Mouse (Mus musculus) megakaryocyte-erythroid progenitor cell, adult 5-6 weeks (primary cell): ENCODE data around the gene Inip. TPM values are rescaled to one million over a fixed set of nuclear protein-coding genes. Genes with fewer than 3 reads are reported as not detected.
"Not testable (repeated sequence)": the region's sequence is repeated elsewhere in the genome, so short reads cannot be mapped to it uniquely, and the experiment has no call there.

ENCODE experiments used
- ATAC-seq: replicated peaks from 2 replicates; pipeline ENCODE4 v1.8.0; 2016; ENCODE audit warnings: mild to moderate bottlenecking, inconsistent platforms; ENCODE audit not compliant: severe bottlenecking, poor library complexity, low FRiP score, low TSS enrichment
- total RNA-seq, 2 experiments: library from RNA; stranded (forward) in 1 of 2; stranded (reverse) in 1 of 2; fragments of 200-1000, 215-1000 nt in 1 of 2; fragments of >200 nt in 1 of 2; fragmentation: Nextera tagmentation in 1 of 2; gene quantifications; 2 replicates each; pipeline ENCODE4 v1.2.3; 2014 to 2017

The Inip gene
- total RNA-seq, 2 experiments from 2014 or later = 47.2 to 52.0 TPM

DNA sequence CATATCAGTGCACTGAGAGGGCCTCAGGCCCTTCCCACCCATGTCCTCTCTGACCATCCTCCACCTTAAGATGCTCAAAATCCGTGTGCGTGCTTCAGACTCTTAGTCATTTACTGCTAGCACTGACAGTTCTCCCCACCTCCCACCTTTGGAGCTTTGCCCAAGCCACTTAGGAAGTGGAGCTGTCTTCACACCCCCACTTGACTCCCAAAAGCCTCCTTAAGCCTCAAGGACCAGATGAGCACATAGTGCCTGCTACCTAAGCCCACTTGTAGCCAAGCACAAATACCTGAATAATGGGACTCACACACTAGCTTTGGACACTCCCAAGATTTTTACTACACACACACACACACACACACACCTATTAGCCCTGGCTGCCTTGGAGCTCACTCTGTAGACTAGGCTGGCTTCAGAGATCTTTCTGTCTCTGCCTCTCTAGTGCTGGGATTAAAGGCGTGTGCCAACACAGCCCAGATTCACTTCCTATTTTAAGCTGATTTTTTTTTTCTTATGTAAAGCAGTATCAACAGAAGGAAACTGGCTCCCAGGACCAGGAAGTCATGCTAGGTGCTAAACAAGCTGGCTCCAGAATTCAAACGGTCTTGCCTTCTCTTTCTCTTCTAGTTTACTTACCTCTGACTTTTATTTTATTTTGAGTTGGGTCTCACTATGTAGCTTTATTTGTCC is 13.9 kb upstream of the Inip start:
- no peak for ATAC-seq

DNA sequence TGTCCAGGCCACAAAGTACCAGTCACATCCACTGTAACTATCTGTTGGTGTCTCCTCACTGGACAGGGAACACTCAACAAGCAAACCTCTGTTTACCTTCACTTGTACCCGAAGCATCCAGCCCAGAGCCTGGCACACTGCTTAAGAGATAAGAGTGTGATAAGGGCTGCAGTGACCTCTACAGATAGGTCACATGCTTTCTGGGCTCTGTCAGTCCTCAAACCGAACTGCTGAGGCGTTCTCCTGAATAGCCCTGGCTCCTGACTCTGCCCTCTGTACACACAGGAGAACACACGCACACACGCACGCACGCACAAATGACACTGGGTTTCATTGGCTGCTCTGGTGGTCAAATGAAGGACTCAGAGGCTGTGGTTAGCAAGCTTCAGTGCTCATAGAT is 12.7 kb upstream of the Inip start:
- peak; percentile 61 for ATAC-seq

DNA sequence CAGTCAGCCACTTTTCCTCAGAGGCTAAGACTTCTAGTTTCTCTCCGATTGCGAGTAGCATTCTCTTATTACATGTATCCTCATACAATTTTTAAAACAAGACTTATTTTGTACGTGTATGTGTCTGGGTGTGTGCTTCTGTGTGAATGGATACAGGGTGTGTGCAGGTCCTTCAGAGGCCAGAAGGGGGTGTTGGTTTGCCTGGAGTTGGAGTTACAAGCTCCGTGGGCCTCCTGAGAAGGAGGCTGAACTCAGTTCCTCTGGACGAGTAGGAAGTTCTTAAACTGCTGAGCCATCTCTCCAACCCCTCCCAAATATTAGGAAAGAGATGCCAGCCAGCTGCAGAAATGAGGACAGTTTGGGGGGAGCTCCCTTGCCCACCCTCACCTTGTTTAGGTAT is 7.0 kb upstream of the Inip start:
- ATAC-seq = peak; percentile 52

DNA sequence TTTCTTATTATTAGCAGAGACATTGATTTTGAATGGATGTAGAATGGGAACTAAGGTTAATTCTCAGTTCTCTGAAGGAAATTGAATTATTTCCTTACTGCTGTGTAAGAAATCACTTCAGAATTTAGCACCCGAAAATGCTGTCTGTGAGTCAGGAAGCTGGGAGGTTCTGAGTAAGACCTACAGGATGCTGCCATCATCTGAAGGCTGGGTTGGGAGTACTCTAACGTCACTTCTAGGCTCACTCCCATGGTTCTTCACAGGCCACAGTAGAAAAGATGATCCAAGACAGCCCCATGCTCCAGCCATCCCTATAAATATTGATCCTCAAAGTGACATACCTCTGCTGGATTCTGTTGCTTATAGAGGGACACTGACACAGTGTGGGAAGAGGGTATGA is 6.1 kb upstream of the Inip start:
- ATAC-seq = no peak

DNA sequence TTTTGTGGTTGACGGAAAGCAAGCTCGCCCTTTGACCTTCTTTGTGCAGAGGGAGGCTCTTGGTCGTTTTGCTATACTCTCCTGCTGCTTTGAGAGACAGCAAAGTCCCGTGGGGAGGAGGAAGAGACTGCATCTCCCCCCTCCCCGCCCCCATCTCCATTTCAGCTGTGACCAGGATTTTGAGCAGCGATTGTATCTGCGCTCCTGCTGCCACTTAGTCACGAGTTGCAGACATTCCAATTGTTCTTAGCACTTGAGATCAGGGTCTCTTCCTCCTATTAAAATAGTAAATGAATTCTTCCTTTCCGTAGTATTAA is 5.4 kb upstream of the Inip start:
- ATAC-seq = no peak

DNA sequence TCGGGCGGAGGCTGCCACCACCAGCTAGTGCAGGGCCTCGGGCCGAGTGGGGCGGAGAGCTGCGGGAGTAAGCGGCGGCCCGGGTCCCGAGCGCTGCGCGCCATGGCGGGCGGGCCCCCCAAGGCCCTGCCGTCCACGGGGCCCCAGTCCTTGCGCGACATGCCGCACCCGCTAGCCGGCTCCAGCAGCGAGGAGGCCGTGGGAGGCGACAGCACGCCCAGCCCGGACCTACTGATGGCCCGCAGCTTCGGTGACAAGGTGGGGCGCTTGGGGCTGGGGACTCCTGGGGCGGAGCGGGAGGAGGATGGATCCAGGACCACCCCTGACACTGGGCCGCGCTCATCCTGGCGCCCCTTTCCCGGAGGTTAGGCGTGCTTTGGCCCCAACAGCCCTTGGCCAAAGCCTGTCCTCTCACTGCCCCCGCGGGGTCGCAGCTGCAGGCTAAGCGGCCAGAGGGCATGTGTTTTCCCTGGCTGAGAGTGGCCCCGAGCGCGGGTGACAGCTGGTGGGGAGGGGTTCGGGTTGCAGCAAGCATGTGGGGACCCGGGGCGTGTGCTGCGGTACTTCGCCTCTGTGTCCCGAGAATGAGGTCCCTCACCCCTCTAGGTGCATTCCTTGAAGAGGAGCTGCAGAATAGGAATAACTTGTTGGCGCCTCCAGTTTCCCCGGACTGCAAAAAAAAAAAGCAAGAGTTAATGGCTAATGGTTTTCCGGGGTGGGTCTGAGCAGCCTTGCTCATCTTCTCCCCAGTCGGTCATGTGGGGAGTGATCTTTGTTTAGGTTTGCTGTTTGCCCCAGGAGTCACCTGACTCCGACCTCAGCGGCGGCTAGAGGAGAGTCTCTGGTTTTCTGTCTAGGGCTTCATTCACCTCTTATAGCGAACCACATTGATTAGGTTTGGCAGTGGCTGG is 4.8 kb upstream of the Inip start:
- peak; percentile 31; the same call in 1 of the 2 replicates for ATAC-seq

DNA sequence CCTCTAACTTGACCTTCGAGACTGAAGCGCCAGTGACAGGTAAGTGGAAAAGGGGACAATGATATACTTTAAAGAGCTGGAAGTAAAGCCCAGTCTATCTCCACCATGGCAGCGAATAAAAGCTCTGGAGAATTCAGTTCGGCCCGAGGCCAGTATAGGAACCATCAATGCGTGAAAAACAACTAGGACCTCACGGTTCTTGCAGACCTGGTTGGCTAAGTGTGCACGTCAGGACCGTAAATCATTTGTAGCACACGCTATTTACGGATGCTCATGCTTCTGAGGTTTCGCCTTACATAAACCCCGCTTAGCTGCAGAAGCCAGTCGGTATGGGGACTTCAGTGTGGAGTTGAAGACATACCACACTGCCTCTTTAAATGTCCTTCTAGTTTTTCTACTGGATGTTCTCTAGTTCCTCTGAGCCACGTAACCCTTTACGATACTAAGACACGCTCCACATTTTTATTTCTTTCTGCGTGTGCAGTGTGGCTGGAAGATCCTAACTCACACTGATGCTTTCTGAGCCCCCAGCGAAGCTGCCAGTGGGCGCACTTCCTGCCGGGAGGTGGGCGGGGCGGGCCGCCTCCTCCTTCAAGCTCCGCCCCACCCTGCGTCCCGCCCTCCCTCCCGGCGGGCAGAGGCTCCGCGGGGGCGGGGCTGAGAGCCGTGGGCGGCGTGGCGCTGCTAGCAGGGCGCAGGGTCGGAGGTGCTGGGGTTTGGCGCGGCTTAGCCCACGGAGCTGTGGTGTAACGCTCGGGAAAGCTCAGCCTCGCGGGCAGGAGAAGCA is 4.0 kb upstream of the Inip start, which contains the start of gene Snx30:
TSS of gene Snx30 (plus strand) at position 660 of the 787 bp plus-strand sequence.
- peak; percentile 56 for ATAC-seq

DNA sequence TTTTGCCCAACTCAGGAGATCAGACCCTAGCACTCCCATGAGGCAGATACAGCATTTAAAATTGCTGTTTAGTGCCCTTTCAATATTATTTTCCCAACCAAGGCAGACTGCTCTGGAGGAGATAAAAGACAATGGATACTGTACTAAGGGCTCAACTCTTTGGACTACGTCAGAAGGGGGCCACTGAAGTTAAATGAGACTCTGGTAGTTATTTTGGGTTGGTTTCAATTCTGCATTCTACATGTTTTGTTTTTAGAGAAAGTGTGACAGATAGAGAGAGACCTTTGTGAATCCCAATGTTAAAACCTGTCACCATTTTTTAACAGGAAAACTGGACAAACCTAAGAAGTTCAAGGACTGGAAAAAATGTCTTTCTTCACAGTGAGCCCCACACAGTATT is 3.4 kb upstream of the Inip start:
- ATAC-seq = no peak

DNA sequence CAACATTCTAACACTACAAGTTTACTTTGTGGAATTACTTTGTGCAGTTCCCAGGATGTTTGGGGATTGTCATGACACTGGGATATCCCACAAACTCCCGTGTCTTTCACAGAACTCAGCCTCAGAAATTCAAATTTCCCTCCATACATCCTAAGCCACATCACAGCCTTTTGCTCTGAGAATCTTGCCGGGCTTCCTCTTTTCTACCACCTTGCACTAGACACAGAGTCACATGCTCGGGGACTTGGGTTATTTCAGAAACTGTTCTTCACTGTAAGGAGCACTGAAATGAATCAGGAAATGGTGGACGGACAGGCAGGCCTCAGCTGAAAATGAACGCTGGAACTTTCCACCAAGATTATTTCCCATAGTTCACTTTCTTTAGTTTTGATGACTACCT is 2.0 kb upstream of the Inip start:
- no peak for ATAC-seq

DNA sequence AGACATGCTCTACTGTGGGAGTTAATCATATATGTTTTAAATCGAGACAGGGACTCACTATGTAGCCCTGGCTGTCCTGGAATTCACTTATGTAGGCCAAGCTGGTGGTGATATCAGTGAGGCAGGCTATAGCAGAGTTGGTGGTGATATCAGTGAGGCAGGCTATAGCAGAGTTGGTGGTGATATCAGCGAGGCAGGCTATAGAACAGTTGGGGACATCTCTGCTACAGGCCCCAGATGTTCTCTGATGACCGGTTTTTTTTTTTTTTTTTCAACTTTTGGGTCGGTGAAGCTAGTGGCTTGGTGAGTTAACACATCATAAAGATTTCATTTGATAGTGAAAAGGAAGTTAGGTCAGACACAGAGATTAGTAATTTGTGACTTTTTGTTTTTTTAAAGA is 1.4 kb upstream of the Inip start:
- ATAC-seq = peak; percentile 91

DNA sequence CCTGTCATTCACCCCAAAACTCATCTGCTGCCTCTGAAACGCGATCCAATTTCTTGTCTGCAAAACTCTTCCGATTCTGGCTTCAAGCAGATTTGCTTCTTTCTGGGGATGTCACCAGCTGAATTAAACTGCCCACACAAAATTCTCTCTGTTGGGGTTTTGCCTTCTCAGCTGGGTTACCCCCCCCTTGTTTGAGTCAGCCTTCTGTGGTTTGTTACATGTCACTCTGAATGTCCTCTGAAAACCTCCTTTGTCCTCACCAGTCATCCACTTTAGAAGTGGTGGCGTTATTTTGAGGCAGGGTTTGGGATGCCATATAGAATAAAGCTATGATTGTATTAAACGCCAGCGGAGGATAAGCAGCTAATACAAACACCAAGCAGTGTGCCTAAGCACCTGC is 718 bp upstream of the Inip start:
- ATAC-seq = no peak

DNA sequence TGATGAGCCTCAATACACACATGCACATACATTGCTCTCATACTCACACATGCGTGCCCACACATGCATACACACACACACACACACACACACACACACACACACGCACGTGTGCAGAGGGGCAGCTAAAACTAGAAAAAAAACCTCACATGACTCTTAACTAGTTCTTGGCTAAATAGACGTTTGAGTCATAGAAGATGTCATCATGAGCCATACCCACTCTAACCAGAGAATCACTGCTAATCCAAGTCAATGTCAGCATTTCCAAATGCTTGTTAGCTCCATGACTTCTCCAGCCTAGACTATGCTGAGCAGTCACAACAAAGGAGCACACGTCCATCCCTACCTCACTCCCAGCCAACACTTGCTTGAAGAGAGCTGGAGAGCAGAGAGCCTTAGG is 1.2 kb downstream of the Inip start:
- ATAC-seq = no peak

DNA sequence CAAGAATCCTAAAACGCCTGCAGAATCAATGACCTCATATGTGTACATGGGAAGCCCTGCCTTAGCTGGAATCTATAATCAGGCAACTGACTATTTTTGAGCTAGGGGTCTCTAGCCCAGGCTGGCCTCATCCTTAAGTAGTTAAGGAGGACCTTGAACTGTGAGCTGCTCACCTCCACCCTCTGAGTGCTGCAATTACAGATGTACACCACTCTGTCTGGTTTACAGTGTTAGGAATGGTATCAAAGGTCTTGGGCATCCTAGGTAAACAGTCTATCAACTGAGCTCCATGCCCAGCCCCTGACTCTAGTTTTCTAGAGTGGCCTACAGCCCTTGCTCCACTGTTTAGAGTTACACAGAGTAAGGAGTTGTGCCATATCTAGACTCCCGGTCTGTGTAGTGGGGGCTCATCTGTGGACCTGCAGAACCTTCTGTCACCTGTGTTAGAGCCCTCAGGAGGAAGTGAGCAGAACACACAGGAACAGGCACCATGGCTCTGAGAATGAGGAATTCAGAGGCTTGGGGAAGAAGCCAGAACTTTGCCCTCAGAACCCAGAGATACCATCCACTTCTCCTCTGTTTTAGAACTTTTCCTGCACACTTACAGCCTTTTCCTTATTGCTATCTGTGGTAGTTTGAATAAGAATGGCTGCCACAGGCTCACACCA is 5.5 kb downstream of the Inip start:
- ATAC-seq = no peak

DNA sequence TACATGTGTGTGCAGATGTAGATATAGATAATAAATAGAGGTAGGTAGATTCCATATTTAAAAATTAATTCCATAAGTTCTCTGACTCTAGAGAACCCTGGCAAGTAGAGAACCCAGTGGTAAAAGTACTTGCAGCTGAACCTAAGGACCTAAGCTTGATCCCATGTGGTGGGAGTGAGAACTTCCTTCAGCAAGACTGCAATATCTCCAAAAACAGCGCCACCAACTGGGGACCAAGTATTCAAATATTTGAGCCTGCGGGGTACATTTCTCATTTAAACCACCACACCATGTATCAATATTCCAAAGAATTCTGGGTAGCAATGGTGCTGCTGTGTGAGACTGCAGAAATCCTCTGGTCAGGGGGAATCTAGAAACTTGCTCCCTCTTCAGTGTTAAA is 7.3 kb downstream of the Inip start:
- no peak for ATAC-seq

DNA sequence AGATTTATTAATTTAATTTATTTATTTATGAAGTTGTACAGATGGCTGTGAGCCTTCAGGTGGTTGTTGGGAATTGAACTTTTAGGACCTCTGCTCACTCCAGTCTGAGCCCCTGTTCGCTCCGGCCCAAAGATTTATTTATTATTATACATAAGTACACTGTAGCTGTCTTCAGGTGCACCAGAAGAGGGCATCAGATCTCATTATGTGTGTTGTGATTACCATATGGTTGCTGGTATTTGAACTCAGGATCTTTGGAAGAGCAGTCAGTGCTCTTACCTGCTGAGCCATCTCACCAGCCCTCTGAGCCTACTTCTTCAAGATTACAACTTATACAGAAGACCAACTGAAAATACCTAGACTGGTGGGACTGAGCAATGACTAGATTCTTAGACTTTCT is 7.8 kb downstream of the Inip start:
- not testable (repeated sequence) for ATAC-seq

DNA sequence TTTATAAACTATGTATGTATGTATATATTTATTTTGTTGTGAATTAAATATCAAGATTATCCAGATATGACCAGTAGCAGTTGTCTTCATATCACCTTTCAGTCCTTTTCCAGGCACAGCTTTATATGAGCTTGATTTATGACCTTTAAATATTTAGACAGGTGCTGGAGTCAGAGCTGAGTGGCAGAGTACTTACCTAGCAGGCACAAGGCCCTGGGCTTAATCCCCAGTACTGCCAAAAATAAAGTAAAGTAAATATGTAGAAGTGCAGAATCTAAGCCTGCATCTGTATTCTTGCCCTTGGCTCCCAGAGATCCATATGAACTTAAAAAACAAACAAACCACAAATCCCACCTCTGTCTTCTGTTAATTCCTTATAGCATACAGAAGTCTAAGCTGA is 12.4 kb downstream of the Inip start:
- no peak for ATAC-seq

DNA sequence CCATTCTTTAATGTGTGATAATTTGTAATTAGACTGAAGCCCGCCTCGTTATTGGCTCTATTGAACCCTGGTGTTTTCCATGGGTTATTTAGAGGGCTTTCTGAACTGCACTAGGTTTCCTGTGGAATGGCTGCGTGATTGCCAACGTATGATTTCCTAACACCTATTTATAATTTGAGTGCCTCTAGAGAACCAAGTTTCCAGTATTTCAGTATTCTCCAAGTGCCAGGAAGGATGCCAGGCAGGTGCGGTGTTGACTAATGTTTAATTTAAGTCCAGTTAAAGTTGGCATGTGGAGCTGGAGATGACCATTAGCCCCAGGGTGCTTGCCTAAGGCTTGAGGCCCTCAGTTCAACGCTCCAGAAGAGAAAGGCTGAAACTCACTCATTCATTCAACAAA is 14.3 kb downstream of the Inip start:
- ATAC-seq = no peak

DNA sequence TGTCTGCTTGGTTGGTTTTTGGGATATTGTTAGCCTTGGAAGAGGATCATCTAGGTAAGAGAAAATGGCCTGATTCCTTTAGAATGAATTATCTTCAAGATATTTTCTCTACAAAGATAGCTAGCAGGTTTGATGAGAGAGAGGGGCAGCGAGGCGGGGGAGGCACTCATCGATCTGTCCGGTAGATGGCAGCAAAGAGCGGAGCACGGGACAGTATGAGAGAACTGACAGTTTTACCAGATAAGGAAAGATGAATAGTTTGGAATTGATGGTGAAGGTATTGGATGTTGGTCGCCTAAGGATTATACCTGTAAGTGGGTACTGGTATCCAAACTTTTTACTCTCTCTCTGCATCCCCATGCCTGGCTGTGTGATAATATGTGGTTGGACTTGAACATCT is 14.7 kb downstream of the Inip start:
- ATAC-seq = no peak

DNA sequence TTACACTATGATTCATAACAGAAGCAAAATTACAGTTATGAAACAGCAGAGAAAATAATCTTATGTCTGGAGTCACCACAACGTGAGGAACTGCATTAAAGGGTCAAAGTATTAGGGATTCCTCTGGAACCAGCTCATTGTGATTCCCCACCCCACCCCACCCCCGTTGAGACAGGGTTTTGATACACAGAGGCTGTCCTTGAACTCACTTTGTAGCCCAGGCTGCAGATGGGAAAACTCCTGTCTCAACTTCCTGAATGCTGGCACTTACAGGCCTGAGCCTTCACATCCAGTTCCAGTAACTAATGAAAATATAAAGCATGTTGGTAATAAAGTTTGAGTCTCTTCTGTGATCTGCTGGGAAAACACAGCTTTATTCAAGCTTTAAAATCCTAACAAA is 16.0 kb downstream of the Inip start:
- no peak for ATAC-seq
